Mouse (Mus musculus) frontal cortex, postnatal 14 days (tissue): ENCODE data around the gene Cflar.
"Not testable (repeated sequence)": the region's sequence is repeated elsewhere in the genome, so short reads cannot be mapped to it uniquely, and the experiment has no call there.

Experiments
- DNase-seq, 2 experiments: peaks; one replicate each; pipeline ENCODE4 v3.0.0; 2022; ENCODE audit warnings: low spot score in 2 of 2

Gene Cflar

DNA sequence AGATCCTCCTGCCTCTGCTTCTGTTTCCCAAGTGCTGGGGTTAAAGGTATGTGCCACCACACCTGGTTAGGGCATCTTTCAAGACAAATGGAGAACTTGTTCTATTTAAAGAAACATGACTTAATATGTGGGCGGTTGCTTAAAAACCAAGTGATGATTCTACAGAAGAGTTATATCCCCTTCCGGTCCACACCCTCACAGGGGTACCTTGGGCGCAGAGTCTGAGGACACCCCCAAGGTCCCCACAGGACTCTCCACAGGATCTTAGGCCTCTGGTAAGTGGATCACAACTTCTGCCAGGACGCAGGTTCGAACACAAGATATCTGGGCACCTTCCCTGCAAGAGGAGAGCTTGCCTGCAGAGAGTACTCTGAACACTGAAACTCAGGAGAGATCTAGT is 64.1 kb downstream of the Cflar start:
- DNase-seq = no peak

DNA sequence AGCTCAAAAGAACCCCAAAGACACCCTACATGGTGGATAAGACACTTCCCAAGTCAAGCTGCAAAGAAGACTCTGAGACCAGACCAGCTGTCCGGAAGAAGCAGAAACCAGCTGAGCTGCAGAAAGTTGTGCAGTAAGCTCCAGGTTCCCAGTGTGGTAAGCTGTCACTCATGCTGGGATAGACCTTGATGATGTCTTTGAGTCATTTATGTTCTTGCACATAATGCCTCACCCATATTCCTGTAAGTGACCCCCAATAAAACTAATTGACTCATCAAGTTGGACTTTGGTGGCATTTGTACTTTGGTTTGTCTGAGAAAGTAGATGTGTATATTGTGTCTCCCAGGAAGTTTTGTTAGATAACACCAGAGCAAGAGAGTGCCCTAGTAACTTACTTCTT is 66.3 kb downstream of the Cflar start:
- no peak for DNase-seq

DNA sequence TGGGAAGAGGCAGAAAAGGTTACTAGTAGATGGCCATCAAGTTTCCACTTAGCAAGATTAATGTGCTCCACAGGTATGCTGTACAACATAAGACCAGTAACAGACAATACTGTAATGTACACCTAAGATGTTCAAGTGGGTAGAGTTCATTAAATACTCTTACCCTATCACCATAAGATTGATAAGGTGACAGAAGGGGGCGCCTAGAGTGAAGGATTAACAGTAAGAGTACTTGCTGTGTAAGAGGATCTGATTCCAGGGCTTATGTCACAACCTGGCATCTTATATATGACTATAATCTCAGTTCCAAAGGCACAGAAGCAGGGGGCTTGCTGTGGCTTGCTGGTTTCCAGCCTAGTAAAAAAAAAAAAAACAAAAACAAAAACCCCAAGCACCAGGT is 66.9 kb downstream of the Cflar start:
- DNase-seq = no peak

DNA sequence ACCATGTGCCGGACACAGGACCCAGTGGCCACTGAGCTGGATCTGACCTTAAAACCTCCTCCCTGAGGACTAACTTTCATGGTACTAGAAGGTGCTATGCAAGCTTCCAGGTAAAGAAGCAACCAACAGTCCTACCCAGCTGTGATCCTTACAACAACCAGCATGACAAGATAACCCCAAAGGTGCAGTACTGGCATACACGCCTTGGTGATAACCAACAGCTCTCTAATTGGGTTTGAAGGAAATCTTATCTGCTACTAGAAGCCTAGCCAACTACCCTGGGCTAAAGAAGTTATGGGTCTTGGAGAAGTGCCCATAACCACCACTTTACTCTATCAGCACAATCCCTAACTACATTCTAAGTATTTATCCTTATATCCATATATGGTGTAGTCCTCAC is 75.0 kb downstream of the Cflar start:
- no peak for DNase-seq

DNA sequence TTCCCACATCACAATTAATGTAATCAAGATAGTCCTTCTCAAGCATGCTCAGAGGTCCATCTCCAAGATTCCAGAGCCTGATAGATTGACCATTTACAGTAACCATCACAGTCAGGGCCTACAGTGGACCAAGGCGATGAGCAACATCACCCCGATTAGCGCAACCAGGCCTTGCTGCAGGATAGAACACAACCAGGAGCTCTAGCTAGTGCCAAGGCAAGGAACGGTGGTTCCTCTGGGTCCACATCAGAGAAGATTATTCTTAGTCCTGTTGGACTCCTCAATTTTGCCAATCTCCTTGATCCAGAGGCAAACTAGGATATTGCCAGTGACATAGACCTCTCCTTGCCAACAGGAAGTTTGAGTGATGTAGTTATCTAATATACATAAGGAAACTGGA is 77.1 kb downstream of the Cflar start:
- DNase-seq = no peak

DNA sequence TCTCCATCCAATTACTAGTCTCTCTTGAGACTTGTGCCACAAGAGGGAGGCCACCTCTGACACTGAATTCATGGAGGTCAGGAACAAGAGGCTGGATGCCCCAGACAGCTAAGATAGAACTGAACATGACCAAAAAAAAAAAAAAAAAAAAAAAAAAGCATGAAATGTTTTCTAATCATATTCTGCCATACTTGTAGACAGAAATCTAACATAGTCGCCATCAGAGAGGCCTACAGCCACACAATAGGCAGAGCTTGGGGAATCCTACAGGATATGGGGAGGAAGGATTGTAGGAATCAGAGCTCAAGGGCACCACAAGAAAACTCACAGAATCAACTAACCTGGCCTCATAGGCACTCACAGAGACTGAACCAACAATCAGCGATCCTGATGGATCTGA is 83.4 kb downstream of the Cflar start:
- DNase-seq = no peak

DNA sequence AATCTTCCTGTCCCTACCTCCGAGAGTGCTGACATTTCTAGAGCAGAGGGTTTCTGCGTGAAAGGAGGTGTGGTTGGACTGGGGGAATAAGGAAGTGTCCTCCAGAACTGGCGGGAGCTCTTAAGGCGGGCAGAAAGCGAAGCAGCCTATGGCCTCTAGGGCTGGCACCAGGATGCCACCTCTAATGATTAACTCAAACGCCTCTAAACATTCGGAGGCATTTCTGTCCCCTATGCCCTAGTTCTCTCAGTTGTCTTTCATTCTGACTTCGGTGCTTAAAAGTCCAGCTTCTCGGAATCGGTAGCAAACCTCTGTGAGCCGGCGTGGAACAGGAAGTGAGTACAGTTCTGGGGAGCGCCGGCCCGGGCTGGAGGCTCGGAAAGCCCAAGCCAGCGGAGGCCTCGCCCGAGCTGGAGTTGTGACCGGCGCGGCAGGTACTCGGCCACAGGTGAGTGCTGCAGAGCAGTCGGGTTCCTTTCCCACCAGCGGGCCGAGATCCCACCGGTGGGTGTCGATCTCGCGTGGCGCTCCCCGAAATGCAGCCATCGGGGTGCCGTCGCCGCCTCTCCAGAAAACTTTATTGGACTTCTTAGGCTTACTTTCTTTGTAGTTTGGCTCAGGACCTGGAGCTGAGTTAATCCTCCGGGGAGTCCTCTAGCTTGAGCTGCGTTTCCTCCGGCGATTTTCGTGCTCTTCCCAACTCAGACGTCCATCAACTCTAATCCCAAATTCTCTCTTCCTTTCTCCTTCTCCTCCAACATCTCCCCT is 84.2 kb downstream of the Cflar start, which contains the start of gene Casp8:
TSS of gene Casp8 (plus strand) at position 84 of the 768 bp plus-strand sequence.
- no peak for DNase-seq

DNA sequence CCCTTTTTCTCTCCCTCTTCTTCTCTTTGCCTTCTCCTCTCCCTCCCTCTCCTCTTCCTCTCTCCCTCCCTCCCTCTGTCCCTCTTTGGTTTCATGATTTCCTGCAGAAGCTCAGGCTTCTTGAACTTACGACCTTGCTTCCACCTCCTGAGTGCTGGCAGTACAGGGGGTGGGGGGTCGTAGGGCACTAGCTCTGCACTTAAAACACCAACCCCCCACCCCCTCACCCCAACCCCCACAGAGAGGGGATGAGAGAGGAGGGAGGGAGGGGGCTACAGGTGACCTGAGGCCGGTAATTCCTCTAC is 84.7 kb downstream of the Cflar start:
- no peak for DNase-seq

DNA sequence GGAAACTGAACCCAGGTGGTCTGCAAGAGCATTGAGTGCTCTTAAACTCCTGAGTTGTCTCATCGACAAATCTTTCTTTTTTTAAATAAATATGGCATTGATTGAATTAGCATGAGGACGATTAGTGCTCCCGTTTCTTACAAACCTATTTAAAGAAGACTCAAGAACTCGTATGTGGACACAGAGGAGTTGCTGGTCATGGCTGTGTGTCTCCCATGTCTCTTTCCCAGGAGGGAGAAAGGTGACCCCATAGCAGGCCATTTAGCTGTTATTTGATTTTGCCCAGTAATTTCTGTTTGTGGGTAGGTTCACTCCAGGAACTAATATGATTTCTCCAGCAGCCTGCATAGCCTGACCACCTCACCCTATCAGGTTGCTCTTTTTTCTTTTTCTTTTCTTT is 85.5 kb downstream of the Cflar start:
- no peak for DNase-seq

DNA sequence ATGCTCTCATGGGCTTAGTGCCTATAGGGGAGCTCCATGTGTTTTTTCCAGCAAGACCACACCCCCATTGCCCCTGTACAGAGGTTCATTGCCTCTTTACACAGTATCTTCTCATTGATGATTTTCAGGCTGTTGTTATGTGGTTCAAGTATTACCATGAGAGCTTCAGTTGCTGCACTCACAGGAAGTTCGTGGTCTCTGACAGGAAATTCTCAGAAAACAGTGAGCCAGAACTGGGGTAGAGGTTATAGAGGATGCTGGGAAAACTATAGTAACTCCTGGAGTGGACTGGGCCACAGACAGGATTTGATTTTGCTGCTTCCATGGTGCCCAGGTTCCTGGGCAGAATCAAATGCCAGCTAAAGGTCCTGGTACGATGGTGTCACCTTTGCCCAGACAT is 86.1 kb downstream of the Cflar start:
- no peak for DNase-seq

DNA sequence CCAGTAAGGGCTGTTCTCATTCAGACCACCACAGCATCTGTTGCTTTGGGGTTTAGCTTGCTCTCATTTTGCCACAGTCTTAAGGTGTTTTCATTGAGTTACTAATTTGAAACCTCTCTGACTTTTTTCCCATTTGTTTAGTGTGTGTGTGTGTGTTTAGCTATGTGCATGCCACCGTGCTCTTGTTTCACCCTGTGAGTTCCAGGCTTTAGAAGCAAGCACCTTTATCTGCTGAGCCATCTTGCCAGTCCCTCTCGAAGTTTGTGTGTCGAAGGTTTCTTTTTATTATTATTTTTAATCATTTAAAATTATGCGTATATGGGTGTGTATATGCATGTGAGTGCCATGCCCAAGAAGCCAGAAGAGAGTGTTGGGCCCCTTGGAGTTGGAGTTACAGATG is 87.6 kb downstream of the Cflar start:
- DNase-seq = no peak

DNA sequence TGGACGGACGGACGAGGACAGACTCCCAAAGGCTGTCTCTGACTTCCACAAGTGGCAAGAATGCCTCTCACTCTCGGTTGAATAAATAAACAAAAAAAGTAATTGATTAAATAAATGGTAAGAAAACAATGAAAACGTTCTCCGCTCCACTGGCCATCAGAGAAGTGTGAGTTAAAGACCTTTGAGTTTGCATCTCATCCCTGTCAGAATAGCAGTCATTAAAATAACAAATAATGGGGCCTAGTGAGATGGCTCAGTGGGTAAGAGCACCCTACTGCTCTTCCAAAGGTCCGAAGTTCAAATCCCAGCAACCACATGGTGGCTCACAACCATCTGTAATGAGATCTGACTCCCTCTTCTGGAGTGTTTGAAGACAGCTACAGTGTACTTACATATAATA is 89.3 kb downstream of the Cflar start:
- not testable (repeated sequence) for DNase-seq

DNA sequence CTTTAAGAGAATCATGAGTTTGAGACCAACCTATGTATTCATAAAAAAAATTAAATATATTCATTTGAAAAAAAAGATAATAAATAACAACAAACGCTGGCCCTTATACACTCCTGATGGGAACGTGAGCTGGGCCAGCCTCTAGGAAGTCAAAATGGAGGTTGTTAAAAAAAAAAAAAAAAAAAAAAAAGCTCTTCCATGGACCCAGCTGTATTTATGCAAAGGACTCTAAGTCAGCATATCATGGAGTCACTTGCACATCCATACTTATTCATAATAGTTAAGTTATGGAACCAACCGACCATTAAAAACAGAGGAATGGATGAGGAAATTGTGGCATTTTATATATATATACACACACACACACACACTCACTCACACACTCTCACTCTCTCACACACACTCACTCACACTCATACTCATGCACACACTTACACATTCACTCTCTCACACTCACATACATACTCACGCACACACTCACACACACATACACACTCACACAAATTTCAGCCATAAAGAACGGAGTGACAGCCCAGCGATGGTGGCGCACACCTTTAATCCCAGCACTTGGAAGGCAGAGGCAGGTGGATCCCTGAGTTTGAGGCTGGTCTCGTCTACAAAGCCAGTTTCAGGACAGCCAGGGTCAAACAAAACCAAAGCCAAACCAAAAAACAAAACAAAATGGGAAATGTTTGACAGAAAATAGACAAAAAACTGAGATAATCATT is 90.4 kb downstream of the Cflar start:
- DNase-seq = no peak

DNA sequence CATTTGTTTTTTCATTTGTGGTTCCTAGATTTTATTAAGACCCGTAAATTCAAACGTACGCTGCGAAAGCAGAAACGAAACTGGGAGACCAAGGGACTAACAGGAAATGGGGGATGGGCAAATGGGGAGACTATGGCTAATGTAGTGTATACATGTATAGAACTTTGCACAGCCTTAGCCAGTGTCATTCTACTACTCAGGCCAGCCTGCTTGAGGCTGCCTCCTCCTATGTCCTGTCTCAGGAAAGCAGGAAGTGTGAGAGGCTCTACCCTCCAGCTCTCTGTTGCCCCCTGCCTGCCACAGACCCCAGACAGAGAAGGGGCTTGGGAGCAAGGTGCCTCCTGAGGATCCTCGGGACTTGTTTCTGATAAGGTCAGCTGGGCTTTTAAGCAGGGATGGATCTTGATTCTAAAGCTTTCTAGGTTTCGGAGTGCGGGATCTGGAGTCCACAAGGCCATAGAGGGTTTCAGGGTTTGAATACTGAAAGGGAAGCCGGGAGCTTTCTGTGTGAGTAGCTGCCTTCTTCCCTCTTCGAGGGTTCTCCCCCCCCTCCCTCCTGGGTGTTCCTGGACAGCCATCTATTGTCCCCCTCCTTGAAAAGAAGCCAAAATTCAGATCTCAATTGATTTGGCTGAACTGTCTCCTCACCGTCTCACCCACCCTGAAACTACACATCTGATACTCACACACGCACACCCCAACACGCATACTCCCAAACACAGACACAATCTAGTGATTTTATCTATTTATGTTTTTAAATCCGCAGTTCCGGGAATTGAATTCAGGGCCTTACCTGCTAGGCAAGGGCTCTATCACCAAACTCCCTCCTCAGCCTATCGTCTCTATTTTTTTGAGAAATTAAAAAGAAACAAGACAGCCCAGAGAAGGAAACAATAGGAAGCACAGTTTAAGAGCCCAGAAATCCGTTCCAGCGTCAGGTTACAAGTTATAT is 91.3 kb downstream of the Cflar start:
- peak in 1 of 2 experiments; percentile 11 for DNase-seq

DNA sequence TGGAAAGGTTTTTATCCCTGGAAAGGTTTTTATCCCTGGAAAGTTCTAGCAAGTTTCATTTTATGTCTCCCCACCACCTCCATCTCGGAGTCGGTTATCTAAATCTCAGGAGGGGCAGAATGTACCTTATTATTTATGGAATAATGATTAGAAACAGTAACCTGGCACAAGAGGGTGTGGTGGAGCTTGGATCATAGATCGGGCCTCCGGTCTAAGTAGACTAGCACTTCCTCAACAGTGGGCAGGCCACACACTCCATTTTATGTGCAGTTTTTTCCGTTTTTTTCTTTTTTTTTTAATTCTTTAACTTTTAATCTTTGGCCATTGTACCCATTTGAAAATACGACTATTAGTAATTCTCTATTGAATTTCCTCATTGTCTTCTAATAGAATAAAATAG is 92.2 kb downstream of the Cflar start:
- DNase-seq = no peak

DNA sequence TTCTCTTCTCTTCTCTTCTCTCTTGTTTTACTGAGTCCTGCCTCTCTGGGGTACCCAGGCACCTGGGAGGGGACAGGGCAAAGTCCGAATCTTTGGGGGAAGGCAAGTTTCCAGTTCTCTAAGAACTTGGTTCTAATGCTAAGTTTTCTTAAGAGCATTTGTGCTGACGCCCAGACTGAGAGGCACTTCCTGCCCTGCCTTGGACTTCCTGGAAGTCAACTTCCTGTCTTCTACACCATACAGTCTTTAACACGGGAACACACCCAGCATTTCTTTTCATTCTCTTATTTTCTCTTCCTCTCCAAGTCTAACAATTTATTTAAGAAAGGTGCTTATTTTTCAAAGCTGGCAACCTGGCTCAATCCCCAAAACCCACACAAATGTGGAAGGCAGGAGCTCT is 95.3 kb downstream of the Cflar start:
- no peak for DNase-seq
